Mouse (Mus musculus): ENCODE measurements around the gene Trib2. TPM values are rescaled to one million over a fixed set of nuclear protein-coding genes. Genes with fewer than 3 reads are reported as not detected.

Trib2 gene
- polyA plus RNA-seq, 1 experiment from 2014 or later: 87.4 TPM

DNA sequence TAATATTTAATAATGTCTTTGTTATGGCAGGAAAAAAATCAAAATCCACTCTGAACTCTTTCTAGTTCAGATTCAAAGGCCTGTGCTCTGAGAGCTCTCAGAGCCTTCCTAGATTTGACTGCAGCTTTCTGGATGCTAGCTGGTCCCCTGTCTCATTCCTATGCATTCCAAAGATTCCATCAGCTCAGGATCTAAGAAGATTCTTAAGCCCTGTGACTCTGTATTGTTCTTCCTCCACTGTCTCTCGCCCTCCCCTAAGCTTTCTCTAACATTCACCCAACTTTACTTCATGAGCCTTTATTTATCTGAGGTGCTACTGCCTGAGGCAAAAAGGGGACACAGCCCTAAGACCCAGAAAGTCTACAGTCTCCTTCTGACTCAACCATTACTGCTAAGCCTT, 51.5 kb downstream of the Trib2 start:
- H3K4me1 ChIP-seq (ENCODE audit: control insufficient read depth, insufficient read depth, low read length): no peaks in the 10 kb centered on the region
- no peak overlapping the region for H3K9ac ChIP-seq (ENCODE audit: low read length)
- H3K4me2 ChIP-seq (ENCODE audit: low read length): no peak overlapping the region
- ATAC-seq (no peak), DNase-seq (ENCODE audit: low spot score) (no peak)
- no peak overlapping the region for H3K4me3 ChIP-seq (ENCODE audit: low read depth, low read length)
- 15% methylated on average over 1 of the region's 1 CpGs for WGBS
- H3K9me3 ChIP-seq (replicated peaks; ENCODE audit: control insufficient read depth, low read length): no peaks in the 10 kb centered on the region
- H3K36me3 ChIP-seq (ENCODE audit: control insufficient read depth, insufficient read depth, low read length): no peaks in the 10 kb centered on the region
- no peak overlapping the region for H3K27ac ChIP-seq (ENCODE audit: low read depth, low read length)
- H3K27me3 ChIP-seq (replicated peaks; ENCODE audit: control insufficient read depth, insufficient read depth, low read length): no peaks in the 10 kb centered on the region

DNA sequence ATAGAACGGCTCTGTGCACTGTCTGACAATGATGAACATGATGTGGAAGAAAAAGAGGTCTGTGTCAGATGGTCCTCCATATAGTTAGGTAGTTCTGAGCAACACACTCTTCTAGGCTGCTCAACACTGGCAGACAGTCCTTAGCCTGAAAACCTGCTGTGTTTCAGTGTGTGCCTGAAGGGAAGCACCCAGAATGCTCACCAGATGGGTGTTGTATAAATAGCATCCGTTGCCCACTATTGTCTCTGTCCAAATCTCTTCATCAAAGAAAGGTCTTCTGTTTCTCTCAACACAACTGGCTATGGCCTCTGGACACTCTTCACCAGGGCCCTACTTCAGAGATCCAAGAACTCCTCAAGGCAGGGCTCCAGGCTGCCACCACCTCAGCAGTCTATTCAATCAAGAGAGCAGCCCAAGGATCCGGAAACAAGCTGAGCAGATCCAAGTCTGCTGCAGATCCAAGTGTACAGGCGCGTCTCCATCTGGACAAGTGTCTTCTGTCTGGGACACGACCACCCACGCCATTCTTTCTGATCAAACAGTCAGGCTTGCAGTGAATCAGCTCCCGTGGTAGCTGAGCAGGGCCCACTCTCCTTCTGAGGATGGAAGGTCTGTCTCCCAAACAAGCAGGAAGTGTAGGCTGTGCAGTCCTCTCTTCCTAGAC, 55.1 kb downstream of the Trib2 start:
- no peaks in the 10 kb centered on the region for H3K9me3 ChIP-seq (replicated peaks; ENCODE audit: control insufficient read depth, low read length)
- H3K36me3 ChIP-seq (ENCODE audit: control insufficient read depth, insufficient read depth, low read length): no peaks in the 10 kb centered on the region
- no peak overlapping the region for H3K27ac ChIP-seq (ENCODE audit: low read depth, low read length)
- no peak overlapping the region for H3K4me3 ChIP-seq (ENCODE audit: low read depth, low read length)
- 89% methylated on average over 8 of the region's 8 CpGs for WGBS
- DNase-seq (ENCODE audit: low spot score) (no peak), ATAC-seq (no peak)
- no peaks in the 10 kb centered on the region for H3K4me1 ChIP-seq (ENCODE audit: control insufficient read depth, insufficient read depth, low read length)
- no peak overlapping the region for H3K9ac ChIP-seq (ENCODE audit: low read length)
- no peak overlapping the region for H3K4me2 ChIP-seq (ENCODE audit: low read length)
- no peaks in the 10 kb centered on the region for H3K27me3 ChIP-seq (replicated peaks; ENCODE audit: control insufficient read depth, insufficient read depth, low read length)

DNA sequence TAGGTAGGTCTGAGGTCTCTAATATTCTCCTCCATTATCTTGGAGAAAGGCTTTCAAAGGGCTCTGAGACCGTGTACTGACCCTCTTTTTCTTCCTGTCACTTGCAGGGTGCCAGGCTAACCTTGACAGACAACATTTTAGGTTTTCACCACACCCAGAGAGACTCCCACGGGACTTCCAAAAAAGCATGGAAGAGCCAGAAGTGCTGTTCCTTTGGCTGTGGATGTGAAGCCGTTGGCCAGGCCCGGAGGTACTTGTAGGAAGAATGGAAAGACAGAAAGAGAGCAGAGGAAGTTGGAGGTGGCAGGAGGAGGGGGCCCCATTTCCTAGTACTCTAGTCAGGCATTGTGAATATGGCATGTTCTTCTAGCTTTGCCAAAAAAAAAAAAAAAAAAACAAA, 56.0 kb downstream of the Trib2 start:
- Histone ChIP-seq H3K9me3 (replicated peaks; ENCODE audit: control insufficient read depth, low read length) (no peaks in the 10 kb centered on the region), H3K4me1 (ENCODE audit: control insufficient read depth, insufficient read depth, low read length) (no peaks in the 10 kb centered on the region), H3K36me3 (ENCODE audit: control insufficient read depth, insufficient read depth, low read length) (no peaks in the 10 kb centered on the region), H3K4me2 (ENCODE audit: low read length) (no peak overlapping the region), H3K4me3 (ENCODE audit: low read depth, low read length) (no peak overlapping the region), H3K27ac (ENCODE audit: low read depth, low read length) (no peak overlapping the region), H3K27me3 (replicated peaks; ENCODE audit: control insufficient read depth, insufficient read depth, low read length) (no peaks in the 10 kb centered on the region), H3K9ac (ENCODE audit: low read length) (no peak overlapping the region)
- no peak for DNase-seq (ENCODE audit: low spot score)
- WGBS: 79% methylated on average over 4 of the region's 4 CpGs
- no peak for ATAC-seq

DNA sequence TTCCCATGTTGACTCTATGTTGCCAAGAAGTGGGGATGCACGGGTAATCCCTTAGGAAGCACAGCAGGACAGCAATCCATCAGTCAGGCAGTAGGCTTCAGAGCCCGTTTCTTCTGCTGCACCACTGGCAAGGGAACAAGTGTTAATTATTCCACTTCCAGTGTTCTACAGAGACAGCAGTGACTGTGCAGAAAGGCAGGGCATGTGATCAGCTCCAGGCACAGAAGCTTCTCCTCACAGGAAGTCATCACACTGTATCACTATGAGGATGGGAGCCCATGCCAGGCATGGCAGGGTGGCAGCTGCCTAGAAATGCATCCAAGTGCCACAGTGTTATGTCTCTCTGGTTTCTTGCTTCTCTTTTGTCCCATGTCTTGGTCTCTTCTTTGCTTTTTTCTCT, 57.9 kb downstream of the Trib2 start:
- WGBS: 24% methylated on average over 2 of the region's 2 CpGs
- DNase-seq (ENCODE audit: low spot score) (peak; percentile 63), ATAC-seq (peak; percentile 75; the same call in 1 of the 2 replicates)
- H3K4me1 ChIP-seq (ENCODE audit: control insufficient read depth, insufficient read depth, low read length): no peaks in the 10 kb centered on the region
- H3K27me3 ChIP-seq (replicated peaks; ENCODE audit: control insufficient read depth, insufficient read depth, low read length): no peaks in the 10 kb centered on the region
- H3K4me2 ChIP-seq (ENCODE audit: low read length): no peak overlapping the region
- no peak overlapping the region for H3K4me3 ChIP-seq (ENCODE audit: low read depth, low read length)
- no peaks in the 10 kb centered on the region for H3K36me3 ChIP-seq (ENCODE audit: control insufficient read depth, insufficient read depth, low read length)
- no peak overlapping the region for H3K27ac ChIP-seq (ENCODE audit: low read depth, low read length)
- no peaks in the 10 kb centered on the region for H3K9me3 ChIP-seq (replicated peaks; ENCODE audit: control insufficient read depth, low read length)
- no peak overlapping the region for H3K9ac ChIP-seq (ENCODE audit: low read length)

DNA sequence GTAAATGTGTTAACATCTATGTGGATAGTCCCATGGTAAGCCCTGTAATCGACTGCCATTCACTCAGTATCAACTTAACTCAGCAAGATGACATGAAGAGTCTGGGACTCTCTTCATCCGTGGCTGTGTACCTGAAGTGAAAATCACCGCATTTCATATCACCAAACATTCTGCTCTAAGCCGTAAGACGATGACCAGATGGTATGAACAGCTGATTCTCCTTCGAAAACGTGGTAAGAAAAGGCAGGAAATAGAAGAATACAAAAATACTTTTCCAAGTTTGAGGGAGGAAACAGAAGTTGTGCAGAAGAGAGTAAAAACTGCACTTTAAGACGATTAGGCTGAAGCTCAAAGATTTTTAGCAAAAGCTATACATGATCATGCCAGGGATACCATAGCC, 59.4 kb downstream of the Trib2 start:
- no peak for ATAC-seq
- Histone ChIP-seq H3K4me1 (ENCODE audit: control insufficient read depth, insufficient read depth, low read length) (no peaks in the 10 kb centered on the region), H3K9ac (ENCODE audit: low read length) (no peak overlapping the region), H3K9me3 (replicated peaks; ENCODE audit: control insufficient read depth, low read length) (no peaks in the 10 kb centered on the region), H3K36me3 (ENCODE audit: control insufficient read depth, insufficient read depth, low read length) (no peaks in the 10 kb centered on the region), H3K27ac (ENCODE audit: low read depth, low read length) (no peak overlapping the region), H3K4me3 (ENCODE audit: low read depth, low read length) (no peak overlapping the region), H3K27me3 (replicated peaks; ENCODE audit: control insufficient read depth, insufficient read depth, low read length) (no peaks in the 10 kb centered on the region), H3K4me2 (ENCODE audit: low read length) (no peak overlapping the region)
- 84% methylated on average over 8 of the region's 8 CpGs for WGBS
- DNase-seq (ENCODE audit: low spot score): no peak

DNA sequence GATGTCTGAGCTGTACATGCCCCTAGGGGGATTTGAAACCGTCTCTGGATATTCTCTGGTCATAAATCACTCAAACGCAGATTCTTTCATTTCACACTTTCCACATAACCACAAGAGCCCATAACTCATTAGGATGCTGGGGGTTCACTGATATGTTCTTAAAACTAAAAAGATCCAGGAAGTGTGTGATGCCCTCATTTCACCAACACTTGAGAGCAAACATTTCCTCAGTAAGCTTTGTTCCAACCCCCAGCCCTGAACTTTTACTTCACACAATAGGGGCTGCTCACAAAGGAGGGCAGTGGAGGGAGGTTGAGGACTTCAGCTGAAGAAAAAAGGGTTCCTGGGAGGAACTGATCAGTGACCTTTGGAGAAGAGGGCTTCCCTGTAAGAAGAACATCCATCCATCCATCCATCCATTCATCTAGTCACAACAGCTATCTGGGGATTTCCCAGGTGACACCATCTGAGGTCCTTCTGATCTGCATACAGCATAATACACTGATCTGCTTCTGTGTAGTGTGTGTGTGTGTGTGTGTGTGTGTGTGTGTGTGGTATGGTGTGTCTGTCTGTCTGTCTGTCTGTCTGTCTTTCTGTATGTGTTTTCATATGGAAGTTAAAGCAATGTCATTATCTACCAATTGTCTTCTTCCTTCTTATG, 61.6 kb downstream of the Trib2 start:
- WGBS: 84% methylated on average over 2 of the region's 2 CpGs
- no peak overlapping the region for H3K4me3 ChIP-seq (ENCODE audit: low read depth, low read length)
- no peak for DNase-seq (ENCODE audit: low spot score)
- H3K36me3 ChIP-seq (ENCODE audit: control insufficient read depth, insufficient read depth, low read length): no peaks in the 10 kb centered on the region
- no peak overlapping the region for H3K27ac ChIP-seq (ENCODE audit: low read depth, low read length)
- H3K9me3 ChIP-seq (replicated peaks; ENCODE audit: control insufficient read depth, low read length): no peaks in the 10 kb centered on the region
- no peaks in the 10 kb centered on the region for H3K27me3 ChIP-seq (replicated peaks; ENCODE audit: control insufficient read depth, insufficient read depth, low read length)
- H3K9ac ChIP-seq (ENCODE audit: low read length): no peak overlapping the region
- no peak overlapping the region for H3K4me2 ChIP-seq (ENCODE audit: low read length)
- no peaks in the 10 kb centered on the region for H3K4me1 ChIP-seq (ENCODE audit: control insufficient read depth, insufficient read depth, low read length)
- ATAC-seq: no peak

DNA sequence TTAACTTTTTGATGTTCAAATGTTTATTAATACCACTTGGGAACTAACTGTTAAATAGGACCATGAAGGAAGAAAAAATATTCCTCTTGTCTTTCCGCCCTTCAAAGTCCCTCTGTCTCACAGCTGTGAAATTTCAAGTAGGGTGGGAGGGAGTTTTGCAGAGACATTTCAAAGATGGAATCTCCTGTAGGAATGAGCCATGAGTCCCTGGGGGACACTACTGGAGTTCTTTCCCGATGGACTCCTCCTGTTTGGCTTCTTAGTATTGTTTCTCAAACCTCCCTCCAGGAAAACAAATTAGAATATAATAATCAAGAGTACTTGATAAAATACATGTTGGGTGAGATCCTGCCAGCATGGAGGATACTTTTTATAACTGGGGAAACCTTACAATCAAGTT, 62.1 kb downstream of the Trib2 start:
- Histone ChIP-seq H3K27me3 (replicated peaks; ENCODE audit: control insufficient read depth, insufficient read depth, low read length) (no peaks in the 10 kb centered on the region), H3K9ac (ENCODE audit: low read length) (no peak overlapping the region), H3K4me2 (ENCODE audit: low read length) (no peak overlapping the region), H3K4me3 (ENCODE audit: low read depth, low read length) (no peak overlapping the region), H3K36me3 (ENCODE audit: control insufficient read depth, insufficient read depth, low read length) (no peaks in the 10 kb centered on the region), H3K4me1 (ENCODE audit: control insufficient read depth, insufficient read depth, low read length) (no peaks in the 10 kb centered on the region), H3K27ac (ENCODE audit: low read depth, low read length) (no peak overlapping the region), H3K9me3 (replicated peaks; ENCODE audit: control insufficient read depth, low read length) (no peaks in the 10 kb centered on the region)
- no peak for ATAC-seq
- no peak for DNase-seq (ENCODE audit: low spot score)
- WGBS: 85% methylated on average over 2 of the region's 2 CpGs

DNA sequence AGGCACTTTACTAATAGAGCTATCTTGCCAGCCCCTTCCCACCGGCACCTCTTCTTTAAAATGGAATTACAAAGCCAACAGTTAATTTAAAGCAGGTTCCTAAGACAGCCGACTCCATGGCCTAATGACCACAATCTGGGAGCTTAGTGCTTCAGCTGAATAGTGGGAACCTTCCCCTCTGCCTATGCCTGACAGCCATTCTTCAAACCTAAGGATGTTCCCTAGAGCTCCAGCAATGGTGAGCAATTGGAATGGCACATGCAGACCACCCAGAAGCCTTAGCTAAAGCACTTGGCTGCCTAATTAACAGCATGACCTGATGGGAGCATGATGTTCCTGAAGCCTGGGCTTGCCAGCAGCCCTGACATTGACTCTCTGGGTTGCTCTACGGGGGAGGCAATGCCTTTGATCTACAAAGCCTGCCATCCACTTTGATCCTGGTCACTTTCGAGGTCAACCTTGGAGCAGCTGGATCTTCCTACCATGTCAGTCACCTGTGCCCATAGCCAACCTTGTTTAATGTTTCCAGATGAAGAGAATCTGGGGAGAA, 67.0 kb downstream of the Trib2 start:
- ATAC-seq: no peak
- no peaks in the 10 kb centered on the region for H3K4me1 ChIP-seq (ENCODE audit: control insufficient read depth, insufficient read depth, low read length)
- H3K27ac ChIP-seq (ENCODE audit: low read depth, low read length): no peak overlapping the region
- WGBS: 44% methylated on average over 4 of the region's 4 CpGs
- no peak for DNase-seq (ENCODE audit: low spot score)
- no peaks in the 10 kb centered on the region for H3K27me3 ChIP-seq (replicated peaks; ENCODE audit: control insufficient read depth, insufficient read depth, low read length)
- H3K4me2 ChIP-seq (ENCODE audit: low read length): no peak overlapping the region
- no peak overlapping the region for H3K9ac ChIP-seq (ENCODE audit: low read length)
- no peak overlapping the region for H3K4me3 ChIP-seq (ENCODE audit: low read depth, low read length)
- no peaks in the 10 kb centered on the region for H3K36me3 ChIP-seq (ENCODE audit: control insufficient read depth, insufficient read depth, low read length)
- no peaks in the 10 kb centered on the region for H3K9me3 ChIP-seq (replicated peaks; ENCODE audit: control insufficient read depth, low read length)

DNA sequence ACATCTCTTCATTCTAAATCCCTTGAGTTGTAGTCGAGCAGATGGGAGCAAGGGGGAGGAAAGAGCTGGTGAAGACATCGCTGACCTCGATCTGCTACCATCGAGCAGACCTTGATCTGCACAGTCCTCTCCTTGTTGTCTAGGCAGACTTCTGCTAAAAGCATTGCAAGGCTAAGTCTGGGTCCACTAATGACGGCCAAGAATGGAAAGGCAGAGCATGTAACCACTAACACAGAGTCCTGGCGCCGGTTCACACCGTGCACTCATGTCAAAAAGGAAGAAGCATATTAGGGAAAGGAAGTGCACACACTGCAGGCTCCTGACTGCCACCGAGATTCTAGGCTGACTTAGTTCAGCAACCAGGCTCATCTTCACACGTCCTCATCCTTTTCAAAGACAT, 71.0 kb downstream of the Trib2 start:
- no peak for DNase-seq (ENCODE audit: low spot score)
- no peaks in the 10 kb centered on the region for H3K27me3 ChIP-seq (replicated peaks; ENCODE audit: control insufficient read depth, insufficient read depth, low read length)
- WGBS: 87% methylated on average over 10 of the region's 10 CpGs
- ATAC-seq: no peak
- H3K27ac ChIP-seq (ENCODE audit: low read depth, low read length): no peak overlapping the region
- H3K4me1 ChIP-seq (ENCODE audit: control insufficient read depth, insufficient read depth, low read length): no peaks in the 10 kb centered on the region
- no peaks in the 10 kb centered on the region for H3K36me3 ChIP-seq (ENCODE audit: control insufficient read depth, insufficient read depth, low read length)
- no peak overlapping the region for H3K9ac ChIP-seq (ENCODE audit: low read length)
- no peak overlapping the region for H3K4me3 ChIP-seq (ENCODE audit: low read depth, low read length)
- no peaks in the 10 kb centered on the region for H3K9me3 ChIP-seq (replicated peaks; ENCODE audit: control insufficient read depth, low read length)
- H3K4me2 ChIP-seq (ENCODE audit: low read length): no peak overlapping the region

All from forebrain, embryonic 14.5 days (tissue).